Mouse (Mus musculus): ENCODE measurements around the gene Il7r.

DNA sequence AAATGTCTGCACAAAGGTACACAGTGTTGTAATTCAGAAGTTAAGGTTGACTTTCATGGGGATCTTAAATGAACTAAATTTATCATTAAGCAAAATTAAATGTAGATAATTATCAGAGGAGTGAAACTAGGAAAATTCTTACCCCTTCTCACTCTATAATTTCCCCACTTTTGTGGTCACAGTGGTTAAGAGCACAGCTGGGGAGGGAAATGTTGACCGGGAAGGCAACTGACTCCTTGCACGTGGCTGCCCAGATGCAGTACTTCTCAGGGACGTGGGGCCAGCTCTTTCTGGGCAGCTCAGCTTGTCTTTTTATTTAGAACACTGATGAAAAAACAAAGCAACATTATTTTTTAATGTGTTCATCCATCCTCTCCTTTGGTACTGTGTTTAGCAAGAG is 37.9 kb downstream of the Il7r start:
- TF ChIP-seq EP300 (optimal IDR thresholded peaks at IDR 0.05) (no peak), CTCF (IDR thresholded peaks at IDR 0.05; ENCODE audit: low read depth) (no peak)
